Mouse (Mus musculus) heart, postnatal 0 days (tissue): ENCODE measurements at regions not wholly inside any gene's neighbourhood (a gene's known extent, or its start where the extent isn't known, plus 50 kb on each side); places are given as distances from the start of the nearest gene placed in this dataset.

ENCODE experiments used
- ATAC-seq: fragments of 200-750 bp; cut with Nextera tagmentation; 2 replicates; pipeline ENCODE4 v1.8.0; 2017; ENCODE audit warnings: low read depth, moderate number of reproducible peaks, moderate library complexity; ENCODE audit not compliant: insufficient read depth
- DNase-seq: peaks from one replicate; pipeline ENCODE4 v3.0.0-alpha.2; 2016; ENCODE audit warnings: low spot score
- H3K27ac ChIP-seq: fragments of 300-500 bp; sonication (generic); 2 replicates; pipeline ENCODE4 v1.5.1; 2014; ENCODE audit warnings: low read depth, mild to moderate bottlenecking
- H3K27me3 ChIP-seq: fragments of 300-500 bp; sonication (generic); 2 replicates; pipeline ENCODE4 v1.6.1; 2014; ENCODE audit warnings: low read length, mixed read lengths; ENCODE audit not compliant: control insufficient read depth, insufficient read depth
- H3K36me3 ChIP-seq: fragments of 300-500 bp; sonication (generic); replicated peaks from 2 replicates; pipeline ENCODE4 v1.6.1; 2014; ENCODE audit warnings: low read length, mixed read lengths; ENCODE audit not compliant: control insufficient read depth, insufficient read depth
- H3K4me1 ChIP-seq: fragments of 300-500 bp; sonication (generic); 2 replicates; pipeline ENCODE4 v1.6.1; 2014; ENCODE audit warnings: antibody characterized with exemption; ENCODE audit not compliant: control insufficient read depth, insufficient read depth
- H3K4me2 ChIP-seq: fragments of 300-500 bp; sonication (generic); 2 replicates; pipeline ENCODE4 v1.6.1; 2014; ENCODE audit warnings: low read depth, mild to moderate bottlenecking, low read length, moderate library complexity
- H3K4me3 ChIP-seq: fragments of 300-500 bp; sonication (generic); 2 replicates; pipeline ENCODE4 v1.5.1; 2014; ENCODE audit warnings: low read depth, low read length
- H3K9ac ChIP-seq: fragments of 300-500 bp; sonication (generic); replicated peaks from 2 replicates; pipeline ENCODE4 v1.6.1; 2014; ENCODE audit warnings: low read depth, low read length, mixed read lengths
- H3K9me3 ChIP-seq: fragments of 300-500 bp; sonication (generic); replicated peaks from 2 replicates; pipeline ENCODE4 v1.6.1; 2016; ENCODE audit warnings: low read length; ENCODE audit not compliant: control insufficient read depth
- CTCF ChIP-seq: IDR thresholded peaks from 2 replicates; pipeline ENCODE4 v1.5.1; 2016; ENCODE audit warnings: antibody characterized with exemption, control low read depth, low read depth
- EP300 ChIP-seq: IDR thresholded peaks from 2 replicates; pipeline ENCODE4 v1.6.1; 2016; ENCODE audit warnings: antibody characterized with exemption, low read depth
- WGBS: fragments of 180-500 bp; shearing (Covaris S2); extraction: QIAGEN DNeasy Blood & Tissue Kit; methylation state at CpG from one replicate; pipeline ENCODE4 v1.1.7; 2014; 5-methylcytosine and 5-hydroxymethylcytosine counted together

GRCm38 (mm10) chr2:174019970-174020369 is 56.1 kb upstream of the Stx16 start:
- H3K36me3 ChIP-seq = no peaks in the 10 kb centered on the region
- H3K9ac ChIP-seq = no peak overlapping the region
- no peaks in the 10 kb centered on the region for H3K27me3 ChIP-seq
- no peak overlapping the region for H3K4me3 ChIP-seq
- DNase-seq (no peak), ATAC-seq (no peak)
- no peak for TF ChIP-seq CTCF
- no peak overlapping the region for H3K27ac ChIP-seq
- H3K4me1 ChIP-seq = no peaks in the 10 kb centered on the region
- no peak overlapping the region for H3K4me2 ChIP-seq
- WGBS = 87% methylated on average over 4 of the region's 4 CpGs
- no peaks in the 10 kb centered on the region for H3K9me3 ChIP-seq

GRCm38 (mm10) chr2:174020447-174020846 is 55.7 kb upstream of the Stx16 start:
- WGBS = 79% methylated on average over 7 of the region's 7 CpGs
- Histone ChIP-seq H3K27me3 (no peaks in the 10 kb centered on the region), H3K4me2 (no peak overlapping the region), H3K9ac (no peak overlapping the region), H3K36me3 (no peaks in the 10 kb centered on the region), H3K27ac (no peak overlapping the region), H3K9me3 (no peaks in the 10 kb centered on the region), H3K4me3 (no peak overlapping the region), H3K4me1 (no peaks in the 10 kb centered on the region)
- DNase-seq = no peak
- ATAC-seq = no peak
- TF ChIP-seq CTCF (no peak), EP300 (no peak)

- no peaks in the 10 kb centered on the region for H3K27me3 ChIP-seq
- H3K4me2 ChIP-seq = no peak overlapping the region
- ATAC-seq = no peak
- TF ChIP-seq EP300 = no peak
- no peak for TF ChIP-seq CTCF
- H3K4me1 ChIP-seq = no peaks in the 10 kb centered on the region
- no peak for DNase-seq
- H3K9ac ChIP-seq = no peak overlapping the region
- no peaks in the 10 kb centered on the region for H3K9me3 ChIP-seq
- WGBS = 90% methylated on average over 3 of the region's 3 CpGs
- no peaks in the 10 kb centered on the region for H3K36me3 ChIP-seq
- no peak overlapping the region for H3K27ac ChIP-seq
- no peak overlapping the region for H3K4me3 ChIP-seq
Measured at GRCm38 (mm10) chr2:174021538-174021937, 54.6 kb upstream of the Stx16 start.

- no peak for ATAC-seq
- WGBS = 64% methylated on average over 4 of the region's 4 CpGs
- no peak for DNase-seq
- no peak overlapping the region for H3K9ac ChIP-seq
- no peaks in the 10 kb centered on the region for H3K9me3 ChIP-seq
- H3K27ac ChIP-seq = no peak overlapping the region
- no peak overlapping the region for H3K4me2 ChIP-seq
- H3K4me3 ChIP-seq = no peak overlapping the region
- no peaks in the 10 kb centered on the region for H3K27me3 ChIP-seq
- H3K36me3 ChIP-seq = no peaks in the 10 kb centered on the region
- no peaks in the 10 kb centered on the region for H3K4me1 ChIP-seq
- TF ChIP-seq CTCF (no peak), EP300 (no peak)
Measured at GRCm38 (mm10) chr2:174022292-174022691, 53.8 kb upstream of the Stx16 start.

GRCm38 (mm10) chr2:174025181-174025870 is 50.8 kb upstream of the Stx16 start:
- no peak for DNase-seq
- TF ChIP-seq CTCF = no peak
- 62% methylated on average over 11 of the region's 11 CpGs for WGBS
- Histone ChIP-seq H3K4me2 (no peak overlapping the region), H3K4me3 (no peak overlapping the region), H3K27me3 (no peaks in the 10 kb centered on the region), H3K27ac (no peak overlapping the region), H3K9me3 (no peaks in the 10 kb centered on the region), H3K36me3 (no peaks in the 10 kb centered on the region), H3K9ac (no peak overlapping the region), H3K4me1 (no peaks in the 10 kb centered on the region)
- no peak for ATAC-seq
